Mouse (Mus musculus) forebrain, embryonic 14.5 days (tissue): Measurements from ENCODE around the gene Dnajb12. TPM values are rescaled to one million over a fixed set of nuclear protein-coding genes. Genes with fewer than 3 reads are reported as not detected.

Experiments
- ATAC-seq: fragments of 200-750 bp; cut with Nextera tagmentation; 2 replicates; pipeline ENCODE4 v1.8.0; 2017; ENCODE audit warnings: mild to moderate bottlenecking, moderate library complexity
- DNase-seq: peaks from one replicate; pipeline ENCODE4 v3.0.0-alpha.2; 2015; ENCODE audit warnings: low spot score
- H3K27ac ChIP-seq: fragments of 300-500 bp; sonication (generic); 2 replicates; pipeline ENCODE4 v1.5.1; 2014; ENCODE audit warnings: low read depth, mild to moderate bottlenecking, control low read depth, low read length, moderate library complexity
- H3K27me3 ChIP-seq: fragments of 300-500 bp; sonication (generic); replicated peaks from 2 replicates; pipeline ENCODE4 v1.6.1; 2014; ENCODE audit warnings: low read length, control low read depth, mixed read lengths; ENCODE audit not compliant: control insufficient read depth, insufficient read depth
- H3K36me3 ChIP-seq: fragments of 300-500 bp; sonication (generic); 2 replicates; pipeline ENCODE4 v1.6.1; 2014; ENCODE audit warnings: low read length, control low read depth; ENCODE audit not compliant: control insufficient read depth, insufficient read depth
- H3K4me1 ChIP-seq: fragments of 300-500 bp; sonication (generic); 2 replicates; pipeline ENCODE4 v1.6.1; 2014; ENCODE audit warnings: antibody characterized with exemption, low read length, control low read depth; ENCODE audit not compliant: control insufficient read depth, insufficient read depth
- H3K4me2 ChIP-seq: fragments of 300-500 bp; sonication (generic); 2 replicates; pipeline ENCODE4 v1.6.1; 2014; ENCODE audit warnings: mild to moderate bottlenecking, control low read depth, low read length
- H3K4me3 ChIP-seq: fragments of 300-500 bp; sonication (generic); 2 replicates; pipeline ENCODE4 v1.5.1; 2014; ENCODE audit warnings: low read depth, low read length, control low read depth
- H3K9ac ChIP-seq: fragments of 300-500 bp; sonication (generic); 2 replicates; pipeline ENCODE4 v1.6.1; 2014; ENCODE audit warnings: mild to moderate bottlenecking, low read length, control low read depth, moderate library complexity
- H3K9me3 ChIP-seq: fragments of 300-500 bp; sonication (generic); replicated peaks from 2 replicates; pipeline ENCODE4 v1.6.1; 2016; ENCODE audit warnings: low read length, control low read depth, mixed read lengths; ENCODE audit not compliant: control insufficient read depth
- WGBS: fragments of 180-500 bp; shearing (Covaris S2); extraction: QIAGEN DNeasy Blood & Tissue Kit; methylation state at CpG from one replicate; pipeline ENCODE4 v1.1.7; 2014; 5-methylcytosine and 5-hydroxymethylcytosine counted together
- polyA plus RNA-seq: library from polyadenylated mRNA; unstranded; fragments of >200 nt; fragmentation: Nextera tagmentation; extraction: Ambion mirVana; gene quantifications from 2 replicates; pipeline ENCODE4 v1.2.1, GENCODE M21; 2014

Dnajb12 gene
- polyA plus RNA-seq, 1 experiment from 2014 or later, result 18.8 TPM

- 86% methylated on average over 6 of the region's 6 CpGs for whole genome bisulfite sequencing
- no peaks in the 10 kb centered on the region for H3K9me3 ChIP-seq
Observed at GRCm38 (mm10) chr10:59932521-59932920, 53.2 kb downstream of the Dnajb12 start.

DNA sequence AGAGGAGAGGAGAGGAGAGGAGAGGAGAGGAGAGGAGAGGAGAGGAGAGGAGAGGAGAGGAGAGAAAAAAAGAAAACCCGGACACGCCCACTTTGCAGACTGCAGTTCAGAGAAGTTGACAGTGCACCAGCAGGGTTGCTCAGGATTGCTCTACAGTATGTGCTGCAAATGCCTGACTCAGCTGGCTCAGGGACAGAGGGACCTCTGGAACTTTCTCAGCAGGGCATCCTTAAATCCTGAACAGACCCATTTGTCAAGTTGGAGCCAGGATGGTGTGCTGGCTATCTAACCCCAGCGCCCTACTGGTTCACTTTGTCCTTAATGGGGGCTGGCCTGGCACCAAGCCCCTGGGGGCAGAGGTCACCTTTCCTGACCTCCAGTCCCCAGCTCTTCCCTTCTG is 54.7 kb downstream of the Dnajb12 start:
- H3K4me3 ChIP-seq, result no peak overlapping the region
- H3K27me3 ChIP-seq, result no peaks in the 10 kb centered on the region
- H3K36me3 ChIP-seq, result no peaks in the 10 kb centered on the region
- 0 out of 2 replicates have a peak, but pooled peaks cover 3% of the 10 kb centered on the region for H3K4me1 ChIP-seq
- no peak for DNase-seq
- no peaks in the 10 kb centered on the region for H3K9me3 ChIP-seq
- H3K27ac ChIP-seq, result no peak overlapping the region
- no peak for ATAC-seq
- H3K9ac ChIP-seq, result no peak overlapping the region
- no peak overlapping the region for H3K4me2 ChIP-seq
- 29% methylated on average over 3 of the region's 3 CpGs for WGBS

More at GRCm38 (mm10) chr10:59932521-59932920, 53.2 kb downstream of the Dnajb12 start:
- no peak for ATAC-seq
- Histone ChIP-seq H3K4me3 (no peak overlapping the region), H3K27ac (no peak overlapping the region), H3K9ac (no peak overlapping the region), H3K36me3 (no peaks in the 10 kb centered on the region), H3K27me3 (no peaks in the 10 kb centered on the region), H3K4me2 (no peak overlapping the region), H3K4me1 (0 out of 2 replicates have a peak, but pooled peaks cover 3% of the 10 kb centered on the region)
- DNase-seq, result no peak

GRCm38 (mm10) chr10:59936058-59936856 is 56.9 kb downstream of the Dnajb12 start:
- no peaks in the 10 kb centered on the region for H3K9me3 ChIP-seq
- no peaks in the 10 kb centered on the region for H3K27me3 ChIP-seq
- H3K4me3 ChIP-seq, result no peak overlapping the region
- no peaks in the 10 kb centered on the region for H3K4me1 ChIP-seq
- H3K4me2 ChIP-seq, result no peak overlapping the region
- whole genome bisulfite sequencing, result 65% methylated on average over 8 of the region's 8 CpGs
- no peaks in the 10 kb centered on the region for H3K36me3 ChIP-seq
- DNase-seq, result no peak
- H3K27ac ChIP-seq, result no peak overlapping the region
- no peak for ATAC-seq
- H3K9ac ChIP-seq, result no peak overlapping the region

- 84% methylated on average over 5 of the region's 5 CpGs for WGBS
- Histone ChIP-seq H3K9me3 (no peaks in the 10 kb centered on the region), H3K4me1 (peaks cover 11% of the 10 kb centered on the region), H3K4me2 (no peak overlapping the region), H3K27me3 (no peaks in the 10 kb centered on the region), H3K36me3 (no peaks in the 10 kb centered on the region), H3K4me3 (no peak overlapping the region), H3K27ac (no peak overlapping the region), H3K9ac (no peak overlapping the region)
- DNase-seq, result no peak
- no peak for ATAC-seq
Observed at GRCm38 (mm10) chr10:59938662-59939061, 59.3 kb downstream of the Dnajb12 start.

GRCm38 (mm10) chr10:59939081-59939480 is 59.7 kb downstream of the Dnajb12 start:
- H3K4me3 ChIP-seq, result no peak overlapping the region

GRCm38 (mm10) chr10:59942281-59942846 is 63.0 kb downstream of the Dnajb12 start:
- ATAC-seq, result no peak
- 59% methylated on average over 21 of the region's 21 CpGs for WGBS

More at GRCm38 (mm10) chr10:59939081-59939480, 59.7 kb downstream of the Dnajb12 start:
- H3K9me3 ChIP-seq, result no peaks in the 10 kb centered on the region
- peaks cover 11% of the 10 kb centered on the region for H3K4me1 ChIP-seq
- no peaks in the 10 kb centered on the region for H3K27me3 ChIP-seq
- 55% methylated on average over 1 of the region's 1 CpGs for WGBS
- no peak overlapping the region for H3K4me2 ChIP-seq
- H3K9ac ChIP-seq, result no peak overlapping the region
- no peak for ATAC-seq
- DNase-seq, result no peak
- no peaks in the 10 kb centered on the region for H3K36me3 ChIP-seq
- no peak overlapping the region for H3K27ac ChIP-seq

GRCm38 (mm10) chr10:59942847-59943420 is 63.6 kb downstream of the Dnajb12 start:
- DNase-seq (peak; percentile 64), ATAC-seq (peak; percentile 64)
- Histone ChIP-seq H3K9ac (peak overlapping the region; percentile 53; the same call in 1 of the 2 replicates), H3K4me3 (peak overlapping the region; percentile 3; the same call in 1 of the 2 replicates), H3K27me3 (no peaks in the 10 kb centered on the region), H3K9me3 (no peaks in the 10 kb centered on the region), H3K27ac (peak overlapping the region; percentile 58; the same call in 1 of the 2 replicates), H3K36me3 (no peaks in the 10 kb centered on the region), H3K4me1 (peaks cover 11% of the 10 kb centered on the region), H3K4me2 (peak overlapping the region; percentile 46)
- 3% methylated on average over 16 of the region's 16 CpGs for WGBS

More at GRCm38 (mm10) chr10:59942281-59942846, 63.0 kb downstream of the Dnajb12 start:
- Histone ChIP-seq H3K27ac (peak overlapping the region; percentile 58; the same call in 1 of the 2 replicates), H3K36me3 (no peaks in the 10 kb centered on the region), H3K27me3 (no peaks in the 10 kb centered on the region), H3K4me3 (peak overlapping the region; percentile 3; the same call in 1 of the 2 replicates), H3K4me2 (peak overlapping the region; percentile 46), H3K4me1 (peaks cover 11% of the 10 kb centered on the region), H3K9ac (peak overlapping the region; percentile 53; the same call in 1 of the 2 replicates), H3K9me3 (no peaks in the 10 kb centered on the region)
- DNase-seq, result no peak

DNA sequence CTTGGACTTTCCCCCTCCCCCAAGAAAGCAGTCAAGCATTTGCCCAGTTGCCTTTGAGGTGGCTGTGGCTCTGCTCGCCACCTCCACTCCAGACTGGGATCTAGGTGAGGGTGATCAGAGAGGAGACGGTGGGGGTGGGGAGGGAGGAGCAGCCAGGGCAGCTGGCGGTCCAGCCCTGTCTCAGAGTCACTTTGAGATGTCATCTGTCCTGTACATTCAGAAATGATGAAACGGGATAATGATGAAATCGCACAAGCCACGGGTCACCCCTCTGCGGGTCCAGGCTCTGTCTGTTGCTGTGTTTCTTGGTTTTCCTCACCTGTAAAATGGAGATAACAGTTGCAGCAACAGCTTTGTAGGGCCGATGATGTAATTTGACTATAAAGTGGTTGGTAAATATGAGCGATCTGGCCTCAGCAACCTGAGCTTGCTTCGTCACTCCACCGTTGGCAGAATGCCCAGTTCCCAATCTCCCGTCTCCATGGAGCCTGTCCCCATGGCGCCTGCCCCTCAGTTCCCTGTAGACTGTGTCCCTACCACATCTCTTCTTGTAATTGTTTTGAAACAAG is 64.1 kb downstream of the Dnajb12 start:
- Histone ChIP-seq H3K4me1 (peaks cover 11% of the 10 kb centered on the region), H3K4me2 (peak overlapping the region; percentile 46), H3K9ac (no peak overlapping the region), H3K36me3 (no peaks in the 10 kb centered on the region), H3K27me3 (no peaks in the 10 kb centered on the region), H3K27ac (peak overlapping the region; percentile 29; the same call in 1 of the 2 replicates), H3K9me3 (no peaks in the 10 kb centered on the region), H3K4me3 (no peak overlapping the region)
- WGBS, result 33% methylated on average over 13 of the region's 13 CpGs
- DNase-seq (peak; percentile 91), ATAC-seq (peak; percentile 73)
